Mouse (Mus musculus): ENCODE measurements around the gene Olfr1357. TPM values are rescaled to one million over a fixed set of nuclear protein-coding genes. Genes with fewer than 3 reads are reported as not detected.

The Olfr1357 gene
- total and polyA plus RNA-seq, 2 experiments from 2014 or later = not detected

- 0 out of 2 replicates have a peak overlapping the region, but pooled peaks have one; percentile 49 for H3K9ac ChIP-seq
- no peak for TF ChIP-seq CTCF (IDR thresholded peaks at IDR 0.05; ENCODE audit: low read depth)
- H3K27ac ChIP-seq (ENCODE audit: low read depth, low read length) = no peak overlapping the region
- ATAC-seq (no peak), DNase-seq (no peak)
- H3K36me3 ChIP-seq (ENCODE audit: insufficient read depth) = 0 out of 2 replicates have a peak, but pooled peaks cover under 1% of the 10 kb centered on the region
- 37% methylated on average over 9 of the region's 9 CpGs for WGBS
- H3K4me3 ChIP-seq (ENCODE audit: low read depth, low read length) = peak overlapping the region; percentile 45
- H3K27me3 ChIP-seq (ENCODE audit: insufficient read depth, low read length) = no peaks in the 10 kb centered on the region; the same call in 1 of the 2 replicates
- H3K4me2 ChIP-seq (ENCODE audit: low read depth) = peak overlapping the region; percentile 76
- H3K4me1 ChIP-seq (ENCODE audit: insufficient read depth) = no peaks in the 10 kb centered on the region
- H3K9me3 ChIP-seq (ENCODE audit: low read length) = no peaks in the 10 kb centered on the region
Measured at GRCm38 (mm10) chr10:78590744-78591143, 27.1 kb downstream of the Olfr1357 start.

GRCm38 (mm10) chr10:78589901-78590300 is 28.0 kb downstream of the Olfr1357 start:
- no peak for DNase-seq
- H3K4me1 ChIP-seq (ENCODE audit: insufficient read depth) = no peaks in the 10 kb centered on the region
- no peak overlapping the region for H3K27ac ChIP-seq (ENCODE audit: low read depth, low read length)
- no peak for ATAC-seq
- no peak overlapping the region for H3K4me3 ChIP-seq (ENCODE audit: low read depth, low read length)
- peaks cover 3% of the 10 kb centered on the region; the same call in 1 of the 2 replicates for H3K36me3 ChIP-seq (ENCODE audit: insufficient read depth)
- H3K9me3 ChIP-seq (ENCODE audit: low read length) = no peaks in the 10 kb centered on the region
- TF ChIP-seq CTCF (IDR thresholded peaks at IDR 0.05; ENCODE audit: low read depth) = no peak
- H3K27me3 ChIP-seq (ENCODE audit: insufficient read depth, low read length) = no peaks in the 10 kb centered on the region; the same call in 1 of the 2 replicates
- no peak overlapping the region for H3K4me2 ChIP-seq (ENCODE audit: low read depth)
- H3K9ac ChIP-seq = no peak overlapping the region
- 96% methylated on average over 8 of the region's 8 CpGs for WGBS

DNA sequence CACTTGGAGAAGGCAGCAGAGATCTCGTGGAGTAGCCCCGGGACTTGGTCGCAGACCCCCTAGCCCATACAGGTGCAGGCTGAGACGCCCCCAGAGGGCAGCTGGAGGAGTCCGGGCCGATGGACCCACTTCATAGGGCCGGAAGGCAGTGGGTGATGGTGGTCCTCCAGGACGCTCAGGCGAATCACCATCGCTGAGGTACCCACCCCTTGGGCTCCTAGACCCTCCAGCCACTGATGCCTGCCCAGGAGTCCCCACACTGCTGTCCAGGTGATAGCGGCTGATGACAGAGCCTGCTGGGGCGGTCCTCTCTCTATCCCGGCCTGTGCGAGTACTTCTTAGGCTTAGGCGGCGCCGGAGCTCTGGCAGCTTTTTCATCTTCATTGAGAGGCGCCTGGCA is 28.6 kb downstream of the Olfr1357 start:
- Histone ChIP-seq H3K9ac (no peak overlapping the region), H3K4me3 (ENCODE audit: low read depth, low read length) (no peak overlapping the region), H3K9me3 (ENCODE audit: low read length) (no peaks in the 10 kb centered on the region), H3K36me3 (ENCODE audit: insufficient read depth) (peaks cover 4% of the 10 kb centered on the region; the same call in 1 of the 2 replicates), H3K27me3 (ENCODE audit: insufficient read depth, low read length) (no peaks in the 10 kb centered on the region; the same call in 1 of the 2 replicates), H3K27ac (ENCODE audit: low read depth, low read length) (no peak overlapping the region), H3K4me2 (ENCODE audit: low read depth) (no peak overlapping the region), H3K4me1 (ENCODE audit: insufficient read depth) (no peaks in the 10 kb centered on the region)
- TF ChIP-seq CTCF (IDR thresholded peaks at IDR 0.05; ENCODE audit: low read depth) = no peak
- DNase-seq (no peak), ATAC-seq (no peak)
- 95% methylated on average over 18 of the region's 18 CpGs for WGBS

- H3K27ac ChIP-seq (ENCODE audit: low read depth, low read length) = no peak overlapping the region
- H3K4me3 ChIP-seq (ENCODE audit: low read depth, low read length) = no peak overlapping the region
- no peaks in the 10 kb centered on the region; the same call in 1 of the 2 replicates for H3K27me3 ChIP-seq (ENCODE audit: insufficient read depth, low read length)
- H3K4me1 ChIP-seq (ENCODE audit: insufficient read depth) = no peaks in the 10 kb centered on the region
- H3K36me3 ChIP-seq (ENCODE audit: insufficient read depth) = peaks cover 10% of the 10 kb centered on the region
- no peak overlapping the region for H3K9ac ChIP-seq
- DNase-seq (no peak), ATAC-seq (no peak)
- H3K4me2 ChIP-seq (ENCODE audit: low read depth) = no peak overlapping the region
- TF ChIP-seq CTCF (IDR thresholded peaks at IDR 0.05; ENCODE audit: low read depth) = no peak
- WGBS = 94% methylated on average over 13 of the region's 13 CpGs
- no peaks in the 10 kb centered on the region for H3K9me3 ChIP-seq (ENCODE audit: low read length)
Measured at GRCm38 (mm10) chr10:78586026-78586425, 31.8 kb downstream of the Olfr1357 start.

- Histone ChIP-seq H3K4me2 (ENCODE audit: low read depth) (no peak overlapping the region), H3K4me3 (ENCODE audit: low read depth, low read length) (no peak overlapping the region), H3K4me1 (ENCODE audit: insufficient read depth) (no peaks in the 10 kb centered on the region), H3K9ac (no peak overlapping the region), H3K27ac (ENCODE audit: low read depth, low read length) (no peak overlapping the region), H3K36me3 (ENCODE audit: insufficient read depth) (peaks cover 14% of the 10 kb centered on the region), H3K9me3 (ENCODE audit: low read length) (no peaks in the 10 kb centered on the region), H3K27me3 (ENCODE audit: insufficient read depth, low read length) (no peaks in the 10 kb centered on the region)
- WGBS = 91% methylated on average over 22 of the region's 22 CpGs
- no peak for ATAC-seq
- no peak for DNase-seq
- TF ChIP-seq CTCF (IDR thresholded peaks at IDR 0.05; ENCODE audit: low read depth) = no peak
Measured at GRCm38 (mm10) chr10:78585606-78586005, 32.3 kb downstream of the Olfr1357 start.

DNA sequence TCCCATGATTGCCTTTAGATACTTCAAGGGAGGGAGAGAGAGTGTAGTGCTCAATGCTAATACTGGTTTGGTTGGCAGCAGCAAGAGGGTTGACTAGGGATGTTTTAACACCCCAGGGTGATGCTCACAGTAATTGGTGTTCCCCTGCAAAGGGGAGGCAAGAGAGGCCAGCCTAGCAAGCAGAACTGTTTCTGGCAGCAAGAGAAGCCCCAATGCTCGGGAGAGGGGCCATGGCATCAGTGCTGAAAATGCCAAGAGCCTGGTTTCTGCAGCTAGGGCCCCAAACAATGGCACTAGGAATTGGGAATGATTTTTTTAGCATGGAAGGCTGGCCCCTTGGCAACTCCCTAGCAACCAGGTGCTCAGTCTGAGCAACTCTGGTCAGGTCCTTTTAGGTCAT is 32.9 kb downstream of the Olfr1357 start:
- WGBS = 61% methylated on average over 1 of the region's 1 CpGs

GRCm38 (mm10) chr10:78583939-78584338 is 33.9 kb downstream of the Olfr1357 start:
- Histone ChIP-seq H3K4me2 (ENCODE audit: low read depth) (no peak overlapping the region), H3K27ac (ENCODE audit: low read depth, low read length) (no peak overlapping the region), H3K9me3 (ENCODE audit: low read length) (no peaks in the 10 kb centered on the region), H3K4me3 (ENCODE audit: low read depth, low read length) (no peak overlapping the region), H3K9ac (no peak overlapping the region), H3K27me3 (ENCODE audit: insufficient read depth, low read length) (no peaks in the 10 kb centered on the region), H3K4me1 (ENCODE audit: insufficient read depth) (no peaks in the 10 kb centered on the region), H3K36me3 (ENCODE audit: insufficient read depth) (peaks cover 21% of the 10 kb centered on the region)
- WGBS = 80% methylated on average over 3 of the region's 3 CpGs
- DNase-seq = no peak
- TF ChIP-seq CTCF (IDR thresholded peaks at IDR 0.05; ENCODE audit: low read depth) = no peak
- no peak for ATAC-seq

More for the DNA sequence above, 32.9 kb downstream of the Olfr1357 start:
- Histone ChIP-seq H3K4me1 (ENCODE audit: insufficient read depth) (no peaks in the 10 kb centered on the region), H3K9ac (no peak overlapping the region), H3K4me2 (ENCODE audit: low read depth) (no peak overlapping the region), H3K27ac (ENCODE audit: low read depth, low read length) (no peak overlapping the region), H3K4me3 (ENCODE audit: low read depth, low read length) (no peak overlapping the region), H3K36me3 (ENCODE audit: insufficient read depth) (peaks cover 16% of the 10 kb centered on the region), H3K9me3 (ENCODE audit: low read length) (no peaks in the 10 kb centered on the region), H3K27me3 (ENCODE audit: insufficient read depth, low read length) (no peaks in the 10 kb centered on the region)
- DNase-seq (no peak), ATAC-seq (no peak)
- no peak for TF ChIP-seq CTCF (IDR thresholded peaks at IDR 0.05; ENCODE audit: low read depth)

All from forebrain, postnatal 0 days (tissue).